Mouse (Mus musculus) left cerebral cortex, adult 2 months (tissue): ENCODE measurements around the gene Atf6. TPM values are rescaled to one million over a fixed set of nuclear protein-coding genes. Genes with fewer than 3 reads are reported as not detected.
A peak's percentile ranks its signal among the peaks of the same experiment; 100 is the strongest.

Experiments used
- DNase-seq, 2 experiments: peaks; one replicate each; pipeline ENCODE4 v3.0.0; 2021 to 2022; ENCODE audit warnings: low spot score in 2 of 2, mixed read lengths in 1 of 2; ENCODE audit errors: extremely low spot score in 1 of 2
- H3K27ac ChIP-seq: fragments of 200-600 bp; 2 replicates; pipeline ENCODE4 v1.8.1; 2022
- H3K4me3 ChIP-seq: fragments of 200-600 bp; 2 replicates; pipeline ENCODE4 v1.8.1; 2022
- CTCF ChIP-seq: fragments of 200-600 bp; IDR thresholded peaks from 2 replicates; pipeline ENCODE4 v1.8.1; 2022; ENCODE audit warnings: antibody characterized with exemption, mild to moderate bottlenecking, moderate library complexity
- intact Hi-C: fragments of 180-260 bp; cut with DNase I; formaldehyde crosslinking; loops from one replicate; pipeline ENCODE4 v1.15.1; 2025
- total RNA-seq, 2 experiments: library from RNA; stranded (reverse); gene quantifications; 2 replicates each; pipeline ENCODE4 v1.2.3; 2021

Gene Atf6
- total RNA-seq, 2 experiments from 2014 or later, result 52.7 to 59.5 TPM

DNA sequence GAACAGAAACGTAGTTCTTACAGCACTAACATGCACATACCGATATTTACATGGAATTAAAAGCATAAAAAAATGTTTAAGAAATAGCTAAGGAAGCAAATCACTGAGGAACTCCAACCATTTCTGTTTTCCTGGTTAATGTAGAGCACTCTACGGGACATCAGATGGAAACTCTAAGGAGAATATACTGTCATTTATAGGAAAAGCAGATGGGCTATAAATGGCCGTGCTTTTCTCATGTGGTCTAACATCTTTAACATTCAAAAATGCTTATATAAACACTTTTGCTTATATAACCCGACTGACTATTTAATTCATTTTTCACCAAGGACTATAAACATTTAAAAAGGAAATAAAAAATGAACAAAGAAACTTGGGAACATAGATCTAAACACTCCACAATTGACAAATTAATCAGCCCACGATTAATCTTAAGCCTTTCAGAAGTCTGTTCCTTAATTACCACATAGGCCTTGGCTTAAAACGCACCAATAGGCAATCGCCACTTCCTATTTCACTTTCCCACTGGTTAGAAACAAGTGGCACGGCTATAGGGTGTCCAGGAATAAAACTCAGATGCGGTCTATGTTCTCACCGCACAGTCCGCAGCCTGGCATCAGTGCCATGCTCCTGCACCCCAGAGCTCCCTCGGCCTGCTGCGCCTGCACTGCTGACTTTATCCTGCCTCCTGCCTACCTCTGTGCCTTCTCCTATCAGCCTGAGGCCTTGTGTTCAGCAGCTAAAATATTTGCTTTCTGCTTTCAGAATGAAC, 80.8 kb downstream of the Atf6 start:
- peak overlapping the region; percentile 36; the same call in 1 of the 2 replicates for H3K27ac ChIP-seq
- TF ChIP-seq CTCF, result no peak
- no peak for DNase-seq
- H3K4me3 ChIP-seq, result no peak overlapping the region
- intact Hi-C loops, result no loop called here

- Histone ChIP-seq H3K27ac (no peak overlapping the region), H3K4me3 (no peak overlapping the region)
- peak; percentile 21 for TF ChIP-seq CTCF
- DNase-seq, result no peak
- intact Hi-C loops, result no loop called here
Measured at GRCm38 (mm10) chr1:170777688-170778087, 89.9 kb downstream of the Atf6 start.

DNA sequence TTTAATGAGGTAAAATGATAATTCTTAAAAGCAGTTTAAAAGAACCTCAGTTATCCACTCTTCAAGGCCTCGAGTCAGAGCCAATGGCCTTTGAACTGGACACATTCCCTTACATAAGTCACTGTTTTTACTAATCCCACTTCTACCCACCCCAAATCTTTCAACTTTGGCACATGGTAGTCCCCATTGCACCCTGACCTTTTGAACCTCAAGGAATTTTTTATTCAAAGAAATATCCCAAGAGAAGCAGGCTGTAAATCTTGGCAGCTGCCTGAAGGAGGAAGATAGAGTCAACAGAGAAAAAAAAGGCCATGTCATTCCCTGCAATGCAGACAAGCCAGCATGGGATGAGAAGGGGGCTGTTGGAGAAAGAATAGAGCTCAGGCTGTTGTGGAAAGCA, 93.1 kb downstream of the Atf6 start:
- TF ChIP-seq CTCF, result no peak
- DNase-seq, result no peak
- intact Hi-C loops, result loop anchor here (5.0 kb wide), 1 partner anchor 137 kb away; no protein-coding TSS in a partner anchor

DNA sequence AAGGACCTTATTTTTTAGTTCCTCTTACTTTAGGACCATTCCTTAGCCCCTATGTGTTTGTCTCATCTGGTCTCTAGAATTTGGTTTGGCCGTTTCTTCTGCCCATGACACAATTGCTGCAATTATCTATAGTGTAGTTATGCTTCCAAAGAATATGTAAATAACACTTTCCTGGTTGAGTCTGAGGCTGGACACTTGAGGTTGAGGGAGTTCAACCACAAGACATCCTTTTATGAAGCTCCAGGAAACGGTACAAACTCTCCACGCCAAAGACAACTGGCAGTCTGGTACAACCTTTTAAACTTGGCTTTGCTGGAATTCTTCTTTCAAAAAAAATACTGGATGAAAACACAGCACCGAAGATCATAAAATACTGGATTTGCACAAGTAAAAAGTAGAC, 94.1 kb downstream of the Atf6 start:
- Histone ChIP-seq H3K4me3 (no peak overlapping the region), H3K27ac (no peak overlapping the region)
- TF ChIP-seq CTCF, result no peak
- no peak for DNase-seq
- intact Hi-C loops, result loop anchor here (5.0 kb wide), 1 partner anchor 136 kb away; no protein-coding TSS in a partner anchor

More for the DNA sequence above, 93.1 kb downstream of the Atf6 start:
- H3K27ac ChIP-seq, result no peak overlapping the region
- H3K4me3 ChIP-seq, result no peak overlapping the region

DNA sequence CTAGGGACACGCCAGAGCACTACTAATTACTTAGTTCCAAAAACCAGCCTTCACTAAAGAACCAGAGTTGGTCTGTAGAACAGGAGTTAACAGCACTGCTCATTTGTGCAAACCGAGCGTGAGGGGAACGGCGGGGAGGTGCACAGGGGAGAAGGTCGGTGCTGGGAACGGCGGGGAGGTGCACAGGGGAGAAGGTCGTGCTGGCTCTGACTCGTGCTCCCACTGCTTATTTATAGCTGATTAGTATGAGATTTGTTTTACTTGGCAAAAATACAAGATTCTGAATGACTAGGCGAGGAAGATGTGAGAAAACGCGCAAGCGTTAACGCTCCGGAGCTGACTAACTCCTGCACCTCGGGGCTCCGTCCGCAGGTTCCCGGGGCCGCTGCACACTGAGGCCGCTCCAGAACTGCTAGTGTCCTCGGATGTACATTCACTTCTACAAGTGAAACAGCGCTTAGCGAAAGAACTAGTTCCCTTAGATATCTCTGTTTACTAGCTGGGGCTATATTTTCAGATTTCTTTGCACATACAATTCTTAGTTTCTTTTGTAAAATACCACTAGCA, 96.1 kb downstream of the Atf6 start:
- no peak for DNase-seq
- intact Hi-C loops, result loop anchor here (5.0 kb wide), 1 partner anchor 134 kb away; no protein-coding TSS in a partner anchor
- no peak for TF ChIP-seq CTCF
- Histone ChIP-seq H3K4me3 (no peak overlapping the region), H3K27ac (no peak overlapping the region)

DNA sequence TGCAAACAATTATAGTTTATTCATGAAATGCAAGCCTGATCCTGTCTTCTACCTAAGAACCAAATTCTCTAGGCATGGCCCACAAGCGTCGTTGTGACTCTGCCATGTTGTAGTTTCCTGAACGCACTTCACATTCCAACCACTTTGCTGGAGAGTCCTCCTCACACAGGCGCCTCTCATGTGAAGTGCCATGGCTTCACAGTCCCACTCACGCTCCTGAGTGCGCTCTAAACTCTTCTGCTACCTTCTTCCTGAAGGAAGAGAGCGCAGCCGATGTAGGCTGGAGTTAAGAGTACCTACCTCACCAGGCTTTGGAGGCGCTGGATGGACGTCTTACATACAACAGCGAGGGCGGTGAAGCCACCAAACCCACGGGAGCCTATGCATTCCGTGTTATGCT, 96.9 kb downstream of the Atf6 start:
- DNase-seq, result no peak
- Histone ChIP-seq H3K4me3 (no peak overlapping the region), H3K27ac (0 out of 2 replicates have a peak overlapping the region, but pooled peaks have one; percentile 15)
- intact Hi-C loops, result loop anchor here (5.0 kb wide), 1 partner anchor 133 kb away; no protein-coding TSS in a partner anchor
- no peak for TF ChIP-seq CTCF

- no peak for TF ChIP-seq CTCF
- no peak for DNase-seq
- intact Hi-C loops, result no loop called here
- Histone ChIP-seq H3K27ac (no peak overlapping the region), H3K4me3 (no peak overlapping the region)
Measured at GRCm38 (mm10) chr1:170766997-170767396, 100.6 kb downstream of the Atf6 start.

- intact Hi-C loops, result no loop called here
Measured at GRCm38 (mm10) chr1:170764798-170765197, 102.8 kb downstream of the Atf6 start.

GRCm38 (mm10) chr1:170761634-170762033, 105.9 kb downstream of the Atf6 start:
- intact Hi-C loops, result no loop called here

More at GRCm38 (mm10) chr1:170764798-170765197, 102.8 kb downstream of the Atf6 start:
- no peak for DNase-seq
- H3K27ac ChIP-seq, result no peak overlapping the region
- TF ChIP-seq CTCF, result no peak
- H3K4me3 ChIP-seq, result no peak overlapping the region

DNA sequence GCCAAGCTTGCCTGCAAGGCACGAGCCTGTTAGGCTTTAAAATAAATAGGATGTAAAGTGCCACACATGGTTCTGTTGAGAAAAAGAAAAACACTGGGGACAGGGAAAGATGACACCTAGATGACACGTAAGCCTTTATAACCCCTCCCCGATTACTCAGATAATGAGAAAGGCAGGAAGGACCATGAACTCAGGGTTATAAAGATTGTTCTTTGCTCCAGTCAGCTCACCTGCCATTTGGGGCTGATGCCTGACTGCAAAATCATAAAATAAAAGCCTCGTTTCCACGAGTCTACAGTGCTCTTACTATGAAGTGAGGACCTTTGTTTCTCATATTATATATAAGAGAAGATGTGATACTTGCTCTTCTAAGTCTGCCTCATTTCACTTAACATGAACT, 114.0 kb downstream of the Atf6 start:
- no peak overlapping the region for H3K27ac ChIP-seq
- TF ChIP-seq CTCF, result no peak
- no peak for DNase-seq
- H3K4me3 ChIP-seq, result no peak overlapping the region
- intact Hi-C loops, result no loop called here

More at GRCm38 (mm10) chr1:170761634-170762033, 105.9 kb downstream of the Atf6 start:
- TF ChIP-seq CTCF, result no peak
- no peak overlapping the region for H3K27ac ChIP-seq
- no peak overlapping the region for H3K4me3 ChIP-seq
- no peak for DNase-seq

DNA sequence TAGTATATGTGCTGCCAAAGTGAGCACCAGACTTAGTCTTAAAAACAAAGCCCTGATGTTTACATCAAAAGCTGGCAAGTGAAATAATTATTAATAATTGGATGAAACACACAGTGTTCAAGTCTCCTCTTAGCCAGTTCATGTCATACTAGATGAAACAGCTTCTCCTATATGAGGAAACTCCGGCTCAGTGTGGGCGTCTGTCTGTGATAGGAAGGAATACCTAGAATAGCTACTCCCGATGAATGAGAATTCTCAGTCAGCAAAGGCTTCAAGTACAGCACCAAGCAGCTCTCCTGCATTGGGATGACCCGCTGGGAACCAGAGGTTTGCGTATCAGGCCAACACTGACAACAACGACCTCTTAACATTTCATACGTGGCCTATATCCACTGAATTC, 115.8 kb downstream of the Atf6 start:
- H3K4me3 ChIP-seq, result no peak overlapping the region
- DNase-seq, result no peak
- H3K27ac ChIP-seq, result no peak overlapping the region
- intact Hi-C loops, result no loop called here
- no peak for TF ChIP-seq CTCF

DNA sequence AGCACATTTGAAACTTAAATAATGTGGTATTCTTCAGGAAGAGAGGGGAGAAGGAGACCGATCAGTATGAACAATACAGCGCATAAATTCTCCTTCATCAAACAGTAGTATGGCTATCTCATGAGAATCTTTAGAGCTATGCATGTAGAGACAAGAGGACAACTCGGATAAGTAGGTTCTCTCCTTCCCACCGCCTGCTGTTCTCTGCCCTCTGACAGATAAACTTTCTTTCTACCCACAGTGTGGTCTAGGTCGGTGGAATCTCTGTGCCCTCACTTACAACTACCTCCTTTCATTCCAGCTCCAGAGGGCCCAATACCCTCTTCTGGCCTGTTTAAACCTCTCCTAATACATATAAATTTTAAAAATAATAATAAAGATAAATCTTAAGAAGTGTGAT, 121.0 kb downstream of the Atf6 start:
- intact Hi-C loops, result no loop called here
- DNase-seq, result no peak
- TF ChIP-seq CTCF, result no peak
- H3K4me3 ChIP-seq, result no peak overlapping the region
- H3K27ac ChIP-seq, result no peak overlapping the region
